Mouse (Mus musculus): ENCODE data around the gene Tsku. TPM values are rescaled to one million over a fixed set of nuclear protein-coding genes. Genes with fewer than 3 reads are reported as not detected.

Tsku gene
- total RNA-seq, 2 experiments from 2014 or later: 4.0 to 4.2 TPM

DNA sequence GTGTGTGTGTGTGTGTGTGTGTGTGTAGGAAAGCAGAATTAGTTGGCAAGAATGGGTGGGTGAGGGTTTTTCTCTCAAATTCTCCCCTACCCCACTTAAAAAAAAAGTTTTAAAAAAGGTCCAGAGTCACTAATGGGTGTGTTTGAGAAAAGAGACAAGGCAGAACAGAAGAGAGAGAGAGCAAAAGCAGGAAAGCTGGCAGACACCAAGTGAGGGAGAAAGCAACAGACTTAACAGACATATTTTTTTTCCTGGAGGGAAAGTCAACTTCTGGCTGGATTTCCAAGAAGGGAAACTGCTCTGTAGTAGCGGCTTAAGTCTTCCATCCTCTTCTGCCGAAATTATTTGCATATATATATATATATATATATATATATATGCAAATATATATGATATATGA, 534 bp upstream of the Tsku start:
- intact Hi-C loops (cut with DNase I; ENCODE audit: low total_unique reads): no loop called here
- no peak for DNase-seq

DNA sequence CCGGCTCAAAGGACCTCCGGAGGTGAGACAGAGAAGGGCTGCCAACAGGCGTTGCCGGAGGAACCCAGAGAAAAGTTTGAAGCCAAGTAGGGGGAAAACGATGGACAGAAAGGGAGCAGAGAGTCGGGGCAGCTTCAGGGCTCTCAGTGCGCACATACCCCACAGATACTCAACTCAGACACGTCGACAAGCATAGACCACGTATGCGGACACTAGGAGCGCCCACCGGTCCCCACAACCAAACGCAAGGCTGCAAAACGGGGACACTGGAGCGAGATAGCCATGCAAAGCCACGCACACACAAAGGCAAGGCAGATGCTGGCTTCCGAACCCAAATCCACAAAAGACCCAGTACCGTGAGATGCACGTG, 522 bp downstream of the Tsku start:
- intact Hi-C loops (cut with DNase I; ENCODE audit: low total_unique reads): no loop called here
- DNase-seq: no peak

DNA sequence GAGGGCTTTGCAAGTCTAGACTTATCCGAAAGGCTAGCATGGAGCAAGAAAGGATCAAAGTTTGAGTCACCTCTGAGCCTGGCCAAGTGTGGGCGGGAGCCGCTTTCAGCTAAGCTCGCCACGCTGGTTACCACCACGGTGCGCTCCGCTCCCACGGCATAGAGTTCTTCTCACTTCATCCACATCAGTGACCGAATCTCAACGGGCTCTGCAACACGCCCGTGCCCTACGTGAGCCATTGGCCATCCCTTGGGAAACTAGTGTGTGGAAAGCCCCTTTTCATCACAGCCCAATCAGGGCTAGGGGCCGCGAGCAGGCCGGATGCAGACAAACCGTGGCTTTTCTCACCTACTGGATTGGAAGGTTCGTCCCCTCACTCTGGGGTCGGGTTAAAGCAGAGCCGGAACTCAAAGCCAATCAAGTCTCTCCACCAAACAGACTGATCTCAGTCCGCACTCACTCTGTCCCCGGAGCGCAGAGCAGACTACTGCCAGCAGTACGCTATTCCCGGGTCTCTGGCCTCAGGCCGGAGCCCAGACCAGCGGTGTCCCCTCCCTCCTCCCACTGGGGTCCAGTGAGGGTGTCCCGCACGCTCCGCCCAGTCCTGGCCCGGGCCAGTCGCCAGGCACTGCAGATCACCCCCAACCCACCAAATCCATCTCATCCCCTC, 1.0 kb downstream of the Tsku start:
- intact Hi-C loops (cut with DNase I; ENCODE audit: low total_unique reads): no loop called here
- peak; percentile 63 for DNase-seq

DNA sequence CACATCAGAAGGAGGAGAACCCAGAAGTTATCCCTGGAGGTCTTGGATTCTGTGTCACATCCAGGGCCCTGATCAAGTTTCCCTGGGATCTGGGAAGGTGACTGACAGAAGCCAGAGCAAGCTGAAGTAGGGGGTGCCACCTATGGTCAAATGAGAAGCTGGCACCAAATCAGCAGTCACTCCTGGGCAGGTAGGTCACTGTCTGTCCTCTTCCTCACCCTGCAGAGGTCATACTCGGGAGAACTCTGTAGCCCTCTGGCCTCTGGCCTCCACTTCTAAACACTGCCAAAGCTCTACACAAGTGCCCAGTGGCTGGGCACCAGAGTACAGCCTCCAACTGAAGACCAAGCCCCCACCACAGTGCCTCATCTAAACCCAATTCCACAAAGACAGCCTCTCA, 3.1 kb downstream of the Tsku start:
- no peak for DNase-seq
- intact Hi-C loops (cut with DNase I; ENCODE audit: low total_unique reads): no loop called here

DNA sequence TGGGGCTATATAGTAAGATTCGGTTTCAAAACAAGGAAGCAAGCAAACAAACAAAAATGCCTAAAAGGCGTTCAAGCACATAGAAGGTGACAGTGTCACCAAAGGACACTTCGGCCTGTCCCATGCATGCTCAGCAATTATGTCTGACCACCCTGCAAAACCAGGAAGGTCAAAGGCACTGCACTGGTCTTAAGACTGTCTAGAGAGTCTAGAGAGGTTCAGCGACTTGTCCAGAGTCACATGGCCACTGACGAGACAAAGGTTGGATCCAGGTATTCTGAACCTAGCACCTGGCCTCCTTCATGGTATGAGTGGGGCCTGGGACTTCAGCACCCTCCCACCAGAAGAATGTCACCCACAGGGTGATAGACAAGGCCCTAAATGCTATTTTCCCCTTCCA, 3.8 kb downstream of the Tsku start:
- intact Hi-C loops (cut with DNase I; ENCODE audit: low total_unique reads): no loop called here

DNA sequence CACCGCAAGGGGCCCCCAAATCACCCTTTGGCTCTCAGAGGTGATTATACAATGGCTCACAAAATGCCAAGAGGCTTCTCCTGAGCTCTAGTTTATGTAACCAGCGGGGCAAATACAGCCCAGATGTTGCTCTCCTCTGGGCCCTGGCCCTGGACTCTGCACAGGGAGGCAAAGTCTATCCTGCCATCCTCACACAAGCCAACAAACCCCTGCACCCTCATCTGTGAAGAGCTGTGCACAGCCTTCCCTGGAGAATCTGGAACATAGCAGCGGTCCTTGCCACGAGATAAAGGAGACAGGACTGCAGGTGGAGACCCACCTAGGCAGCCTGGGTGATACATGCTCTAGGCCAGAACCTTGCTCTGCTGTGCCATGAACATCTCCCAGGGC, 6.2 kb downstream of the Tsku start:
- DNase-seq: no peak
- intact Hi-C loops (cut with DNase I; ENCODE audit: low total_unique reads): no loop called here

More for the DNA sequence above, 3.8 kb downstream of the Tsku start:
- DNase-seq: no peak

DNA sequence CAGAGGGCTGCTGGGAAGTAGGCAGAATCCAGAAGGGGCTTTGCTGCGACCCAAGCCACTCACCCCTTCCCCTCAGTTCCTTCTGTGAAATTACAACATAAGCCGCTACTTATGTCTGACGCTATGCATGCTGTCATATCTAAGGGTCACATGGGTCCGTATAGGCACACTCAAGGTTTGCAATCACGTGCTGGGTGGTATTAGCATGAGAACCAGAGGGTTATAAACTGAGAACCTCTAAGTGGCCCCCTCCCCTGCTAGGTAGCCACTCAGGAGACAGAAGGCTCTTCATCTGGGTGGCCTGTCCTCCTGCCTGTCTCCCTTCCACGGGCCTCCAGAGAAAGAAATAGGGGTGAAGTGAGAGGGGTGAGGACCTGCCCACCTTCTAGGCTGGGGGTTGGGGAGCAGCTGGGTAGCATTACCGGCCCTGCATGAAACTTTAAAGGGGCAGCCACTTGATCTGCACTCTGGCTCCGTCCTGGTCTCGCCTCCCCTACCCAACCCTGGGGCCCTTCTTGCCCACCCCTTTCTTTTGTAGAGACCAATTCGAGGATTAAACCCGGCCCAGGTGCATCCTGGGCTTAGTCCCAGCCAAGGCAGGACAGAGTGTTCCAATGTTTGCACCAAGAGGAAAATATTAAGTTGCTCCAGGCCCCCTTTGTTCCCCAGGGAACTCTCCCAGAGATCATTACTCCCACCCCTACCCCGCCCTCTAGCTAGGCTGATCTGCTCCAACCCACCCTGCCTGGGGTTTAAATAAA, 6.8 kb downstream of the Tsku start:
- DNase-seq: no peak
- intact Hi-C loops (cut with DNase I; ENCODE audit: low total_unique reads): no loop called here

DNA sequence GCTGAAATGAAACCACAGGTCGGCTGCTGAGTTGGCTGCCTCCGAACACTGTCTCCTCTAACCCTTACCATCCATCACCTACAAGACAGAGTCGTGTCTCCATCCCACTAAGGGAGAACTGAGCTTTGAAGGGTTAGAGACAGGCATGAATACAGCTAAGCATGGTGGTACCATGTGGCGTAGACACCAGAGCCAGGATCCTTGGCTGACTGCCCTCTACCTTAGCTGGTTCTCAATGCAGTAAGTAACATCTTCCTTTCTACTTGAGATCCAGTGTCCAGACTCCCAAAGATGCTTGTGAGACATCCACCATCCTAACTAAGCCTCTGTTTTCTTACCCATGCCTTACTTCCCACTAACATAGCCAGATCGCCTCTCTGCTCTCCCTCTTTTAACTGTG, 7.5 kb downstream of the Tsku start:
- no peak for DNase-seq
- intact Hi-C loops (cut with DNase I; ENCODE audit: low total_unique reads): no loop called here

DNA sequence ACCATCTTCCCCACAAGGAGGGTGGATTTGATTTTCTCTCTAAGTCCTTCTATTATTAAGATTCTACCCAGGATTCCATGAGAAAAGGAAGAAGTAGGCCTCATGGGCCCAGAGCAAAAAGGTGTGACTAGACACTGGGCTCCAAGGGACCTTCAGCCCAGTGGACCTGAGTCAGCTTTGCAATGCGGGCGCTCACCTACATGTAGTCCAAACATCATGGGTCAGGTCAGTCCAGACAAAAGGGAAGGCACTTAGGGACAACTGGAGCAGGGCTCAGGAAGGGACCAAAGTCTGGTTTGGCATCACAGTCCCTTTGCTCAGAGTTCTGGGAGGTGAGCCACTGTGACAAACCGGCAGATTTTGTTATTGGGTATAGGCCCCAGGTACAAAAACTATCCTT, 9.6 kb downstream of the Tsku start:
- intact Hi-C loops (cut with DNase I; ENCODE audit: low total_unique reads): loop anchor here (2.0 kb wide), 1 partner anchor 79 kb away; no protein-coding TSS in a partner anchor
- no peak for DNase-seq

DNA sequence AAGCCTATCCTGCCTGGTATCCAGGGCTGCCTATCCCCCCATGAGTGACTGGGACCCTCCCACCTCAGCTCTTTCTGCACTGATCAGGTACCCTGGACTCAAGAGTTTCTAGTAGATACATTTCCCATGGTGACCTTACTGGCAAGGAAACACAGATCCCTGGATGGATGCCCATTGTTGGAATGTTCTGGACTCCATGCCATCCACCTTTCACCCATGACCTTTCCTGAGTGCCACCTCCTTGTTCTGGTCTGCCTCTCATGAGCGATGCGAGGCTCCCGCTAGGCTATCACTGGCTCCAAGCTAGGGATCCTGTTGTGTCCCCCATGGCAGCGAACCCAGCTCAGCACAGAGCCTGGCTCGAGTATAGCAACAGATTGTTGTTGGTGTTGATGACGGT, 11.3 kb downstream of the Tsku start:
- no peak for DNase-seq

DNA sequence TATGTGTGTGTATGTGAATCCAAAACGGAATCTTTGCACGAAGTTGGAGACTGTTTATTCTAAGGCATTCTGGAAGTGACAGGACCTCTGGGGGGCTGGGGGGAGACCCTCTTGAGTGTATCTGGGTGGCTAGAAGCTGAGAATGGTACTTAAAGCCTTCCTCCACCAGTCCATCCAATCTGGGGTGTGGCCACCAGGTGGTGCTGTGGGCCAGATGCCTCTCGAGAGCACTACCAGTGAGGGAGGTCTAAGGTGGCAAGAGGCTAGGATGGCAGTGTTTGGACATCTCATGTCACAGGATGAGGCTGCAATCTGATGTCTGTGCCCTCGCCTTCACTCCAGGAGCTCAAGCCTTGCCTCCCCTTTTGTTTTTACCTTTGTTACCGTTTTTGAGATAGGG, 12.0 kb downstream of the Tsku start:
- intact Hi-C loops (cut with DNase I; ENCODE audit: low total_unique reads): loop anchor here (10.0 kb wide), 2 partner anchors 194 to 224 kb away; no protein-coding TSS in a partner anchor

More for the DNA sequence above, 11.3 kb downstream of the Tsku start:
- intact Hi-C loops (cut with DNase I; ENCODE audit: low total_unique reads): loop anchor here (2.0 to 10.0 kb wide), 3 partner anchors 81 to 225 kb away; no protein-coding TSS in a partner anchor

DNA sequence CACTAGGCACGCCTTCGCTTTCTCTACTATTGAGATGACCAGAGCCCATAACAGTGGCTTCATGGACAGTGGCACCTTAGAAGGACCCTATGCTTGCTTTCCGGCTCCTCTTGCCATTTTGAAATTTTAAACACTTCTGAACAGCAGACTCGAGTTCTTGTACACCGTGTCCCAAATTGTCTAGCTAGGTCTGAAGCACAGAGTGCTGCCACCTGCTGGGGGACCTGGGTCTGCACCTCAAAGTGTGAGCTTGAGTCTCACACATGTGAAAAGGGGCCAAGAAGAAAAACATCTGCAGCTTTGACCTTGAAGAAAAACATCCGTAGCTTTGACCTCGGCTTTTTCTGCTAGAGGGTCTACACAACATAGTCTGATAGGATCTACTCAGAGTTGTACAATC, 13.1 kb downstream of the Tsku start:
- intact Hi-C loops (cut with DNase I; ENCODE audit: low total_unique reads): loop anchor here (10.0 kb wide), 2 partner anchors 193 to 223 kb away; no protein-coding TSS in a partner anchor
- DNase-seq: peak; percentile 62

More for the DNA sequence above, 12.0 kb downstream of the Tsku start:
- peak; percentile 84 for DNase-seq

DNA sequence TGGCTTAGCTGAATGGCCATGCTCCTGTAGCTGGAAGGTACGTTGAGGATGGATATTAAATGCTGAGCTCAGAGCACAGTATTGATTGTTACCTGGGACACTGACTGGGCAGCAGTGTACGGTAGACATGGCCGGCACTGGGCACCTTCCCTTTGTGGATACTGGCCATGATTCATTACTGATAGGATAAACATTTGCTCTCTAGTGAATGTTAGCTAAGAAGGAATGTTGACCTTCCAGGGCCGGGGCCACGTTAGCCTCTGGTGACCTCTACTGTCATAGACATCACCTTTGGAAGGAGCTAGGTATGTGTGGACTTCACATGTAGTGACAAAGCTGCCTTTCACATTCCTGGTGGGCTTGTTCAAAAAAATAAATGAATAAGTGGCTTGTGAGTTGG, 13.7 kb downstream of the Tsku start:
- no peak for DNase-seq
- intact Hi-C loops (cut with DNase I; ENCODE audit: low total_unique reads): loop anchor here (10.0 kb wide), 2 partner anchors 193 to 223 kb away; no protein-coding TSS in a partner anchor

DNA sequence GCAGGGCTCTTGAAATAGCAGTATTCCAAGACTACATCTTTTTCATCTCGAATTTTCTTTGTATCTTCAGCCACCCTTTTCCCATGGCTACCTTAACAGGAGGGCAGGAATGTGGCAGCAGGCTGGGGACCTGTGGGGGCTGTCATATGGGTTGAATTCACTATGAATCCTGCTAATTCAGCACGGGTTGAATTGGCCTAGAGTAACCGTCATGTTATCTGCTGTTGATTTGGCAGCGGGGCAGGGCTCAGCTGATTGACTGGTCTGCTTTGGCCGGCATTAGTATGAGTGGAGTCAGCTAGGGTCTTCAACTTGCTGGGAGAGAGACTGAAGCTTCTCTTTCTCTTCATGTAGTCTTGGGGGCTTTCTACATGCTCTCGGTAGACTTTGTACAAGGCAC, 16.1 kb downstream of the Tsku start:
- intact Hi-C loops (cut with DNase I; ENCODE audit: low total_unique reads): loop anchor here (10.0 kb wide), 2 partner anchors 190 to 220 kb away; no protein-coding TSS in a partner anchor
- DNase-seq: no peak

DNA sequence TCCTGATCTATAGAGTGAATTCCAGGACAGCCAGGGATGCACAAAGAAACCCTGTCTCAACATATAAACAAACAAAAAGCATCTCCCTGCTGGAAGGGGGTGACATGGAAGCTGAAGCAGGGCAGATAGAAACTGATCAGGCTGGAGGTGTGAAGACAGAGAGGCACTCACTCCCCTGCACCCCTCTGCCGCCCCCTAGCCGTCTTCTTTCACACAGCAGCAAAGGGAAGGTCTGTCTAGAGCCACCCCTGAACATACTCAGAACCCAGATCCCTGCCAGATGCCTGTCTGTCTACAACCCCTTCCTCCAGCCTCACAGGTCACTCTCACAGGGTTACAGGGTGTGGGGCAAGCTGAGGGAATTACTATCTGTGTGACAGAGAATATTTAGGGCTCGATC, 16.8 kb downstream of the Tsku start:
- intact Hi-C loops (cut with DNase I; ENCODE audit: low total_unique reads): loop anchor here (5.0 to 10.0 kb wide), 3 partner anchors 57 to 220 kb away; no protein-coding TSS in a partner anchor
- peak; percentile 43 for DNase-seq

DNA sequence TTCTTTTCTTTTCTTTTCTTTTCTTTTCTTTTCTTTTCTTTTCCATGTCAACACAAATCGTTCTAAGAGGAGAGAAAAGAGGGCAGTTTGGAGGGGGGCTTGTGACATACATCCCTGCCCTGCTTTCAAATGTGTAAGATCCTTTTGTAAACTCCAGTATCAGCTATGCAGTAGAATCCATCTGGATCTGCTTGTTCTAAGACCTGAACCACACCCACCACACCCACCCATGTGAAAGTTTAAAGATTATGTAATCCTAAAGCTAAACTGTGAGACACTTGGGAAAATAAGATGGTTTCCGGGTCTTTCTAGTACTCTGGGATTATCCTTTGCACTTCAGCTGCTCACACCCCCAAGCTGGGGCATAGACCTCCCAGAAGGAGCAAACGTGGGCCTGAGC, 18.9 kb downstream of the Tsku start:
- DNase-seq: no peak
- intact Hi-C loops (cut with DNase I; ENCODE audit: low total_unique reads): loop anchor here (5.0 to 10.0 kb wide), 3 partner anchors 55 to 217 kb away; no protein-coding TSS in a partner anchor

DNA sequence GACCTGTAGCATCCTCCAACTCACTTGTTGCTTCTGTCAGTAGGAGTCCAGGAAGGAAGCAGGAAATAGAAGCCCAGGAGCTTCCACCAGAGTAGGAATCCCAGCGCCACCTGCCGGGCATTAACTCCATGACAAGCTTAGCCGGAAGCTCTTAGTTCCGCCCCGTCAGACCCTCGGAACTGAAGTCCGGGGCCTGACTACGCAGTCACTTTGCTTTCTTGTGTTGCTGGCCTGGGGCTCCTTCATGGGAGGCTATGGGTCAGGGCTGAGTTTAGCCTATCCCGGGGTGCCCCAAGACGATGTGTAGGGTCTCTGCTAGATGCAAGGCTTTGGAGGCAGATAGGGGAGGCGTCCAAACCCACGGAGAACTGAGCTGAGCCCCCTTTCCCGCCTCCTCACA, 19.7 kb downstream of the Tsku start:
- peak; percentile 88 for DNase-seq
- intact Hi-C loops (cut with DNase I; ENCODE audit: low total_unique reads): loop anchor here (5.0 to 10.0 kb wide), 3 partner anchors 54 to 217 kb away; no protein-coding TSS in a partner anchor

DNA sequence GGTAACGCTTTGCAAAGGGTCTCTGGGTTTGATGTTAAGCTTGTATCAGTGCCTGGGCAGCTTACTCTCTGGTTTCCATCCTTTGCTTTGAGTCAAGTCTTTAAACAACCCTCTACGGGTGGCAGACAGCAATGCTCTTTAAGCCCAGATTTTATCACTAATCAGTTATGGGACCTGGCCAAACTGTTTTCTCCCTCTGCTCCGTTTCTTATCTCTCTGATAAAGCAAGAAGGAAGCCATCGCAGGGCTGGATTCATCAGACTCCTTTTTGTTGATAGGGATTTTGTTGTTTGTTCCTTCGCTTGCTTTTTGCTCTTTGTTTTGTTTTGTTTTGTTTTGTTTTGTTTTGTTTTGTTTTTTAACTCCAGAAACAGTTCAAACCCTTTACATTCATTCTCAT, 20.8 kb downstream of the Tsku start:
- intact Hi-C loops (cut with DNase I; ENCODE audit: low total_unique reads): loop anchor here (5.0 to 10.0 kb wide), 3 partner anchors 53 to 216 kb away; no protein-coding TSS in a partner anchor
- no peak for DNase-seq

DNA sequence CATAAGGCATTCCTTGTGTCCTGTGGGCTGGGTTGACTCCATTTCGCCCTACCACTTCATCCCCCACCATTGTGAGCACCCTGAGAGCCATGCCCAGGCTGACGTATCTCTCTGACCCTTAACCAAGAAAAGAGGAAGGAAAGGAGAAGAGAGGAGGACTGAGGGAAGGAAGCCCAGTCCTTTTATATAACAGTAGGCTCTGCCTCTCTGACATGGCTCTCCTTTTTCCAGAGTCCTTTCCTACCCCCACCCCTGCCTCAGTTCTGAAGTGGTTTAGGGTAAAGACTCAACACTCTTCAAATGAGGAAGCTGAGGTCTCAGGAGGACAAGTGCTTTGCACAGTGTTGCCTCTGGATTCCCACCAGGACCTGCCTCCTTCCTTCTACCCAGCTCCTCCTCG, 27.1 kb downstream of the Tsku start:
- no peak for DNase-seq
- intact Hi-C loops (cut with DNase I; ENCODE audit: low total_unique reads): no loop called here

DNA sequence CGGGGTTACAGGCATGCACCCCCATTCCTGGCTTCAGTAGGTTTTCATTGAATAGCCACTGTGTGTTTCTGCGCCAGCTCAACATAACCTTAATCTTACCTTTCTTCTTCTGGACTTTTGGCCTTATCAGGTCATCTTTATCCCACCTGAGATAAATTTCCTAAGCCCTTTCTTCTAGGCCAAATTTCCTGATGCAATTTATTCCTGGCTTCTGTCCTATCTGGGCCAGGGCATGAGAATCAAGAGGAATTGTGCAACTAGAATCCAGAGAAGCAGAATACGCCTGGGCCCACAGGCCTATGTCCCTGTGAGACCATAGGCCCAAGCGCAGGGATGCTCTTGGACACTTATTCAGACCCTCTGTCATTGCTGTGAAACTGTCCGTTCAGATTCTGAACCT, 27.6 kb downstream of the Tsku start:
- intact Hi-C loops (cut with DNase I; ENCODE audit: low total_unique reads): no loop called here
- DNase-seq: no peak

All from gastrocnemius, postnatal 14 days (tissue).